Mouse (Mus musculus): Measurements from ENCODE around the gene Dbr1.

DNA sequence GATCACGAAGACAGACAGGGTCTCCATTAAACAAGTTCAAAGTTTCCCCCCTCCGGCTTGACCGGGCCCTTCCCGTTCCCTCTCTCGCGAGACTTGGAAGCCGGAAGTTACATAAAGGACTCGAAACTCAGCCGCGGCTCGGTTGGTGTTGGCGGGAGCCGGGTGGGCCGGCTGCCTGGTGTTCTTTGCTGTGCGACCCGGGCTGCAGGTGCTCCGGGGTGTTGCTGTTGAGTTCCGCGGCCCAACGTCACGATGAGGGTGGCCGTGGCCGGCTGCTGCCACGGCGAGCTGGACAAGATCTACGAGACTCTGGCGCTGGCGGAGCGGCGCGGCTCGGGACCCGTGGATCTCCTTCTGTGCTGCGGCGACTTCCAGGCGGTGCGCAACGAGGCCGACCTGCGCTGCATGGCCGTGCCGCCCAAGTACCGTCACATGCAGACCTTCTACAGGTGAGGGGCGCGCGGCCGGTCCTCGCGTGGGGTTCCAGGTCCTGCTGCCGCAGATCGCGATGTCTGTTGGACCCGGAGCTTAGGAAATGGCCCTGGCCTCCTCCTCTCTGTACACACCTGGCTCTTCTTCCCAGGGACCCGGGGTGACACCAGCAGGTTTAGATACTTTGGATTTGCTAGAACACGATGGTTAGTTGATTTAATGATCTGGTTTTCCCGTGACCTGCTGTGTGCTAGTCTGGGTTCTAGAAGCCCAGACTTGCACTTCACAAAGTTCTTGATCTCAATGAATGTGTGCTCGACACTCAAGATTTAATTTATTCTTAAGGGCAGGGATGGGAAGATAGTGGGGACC is at the start of gene Dbr1:
- TF ChIP-seq POLR2A (IDR thresholded peaks at IDR 0.05; ENCODE audit: low read depth, low read length) (peak; percentile 67), CTCF (conservative IDR thresholded peaks at IDR 0.05; ENCODE audit: insufficient read depth, insufficient read length, low read depth, low read length) (no peak)
